Mouse (Mus musculus): Measurements from ENCODE around the gene Olfr1043.

- TF ChIP-seq CTCF (IDR thresholded peaks at IDR 0.05; ENCODE audit: insufficient read depth, low read depth, low read length) (no peak), POLR2A (IDR thresholded peaks at IDR 0.05; ENCODE audit: insufficient read depth, low read depth, low read length) (no peak)
These were observed 35.6 kb upstream of the Olfr1043 start, which contains the start of gene Olfr1045 for GRCm38 (mm10) chr2:86202909-86203308.
